Mouse (Mus musculus): ENCODE measurements around the gene Jmjd1c. TPM values are rescaled to one million over a fixed set of nuclear protein-coding genes. Genes with fewer than 3 reads are reported as not detected.

The Jmjd1c gene
- polyA plus RNA-seq, 1 experiment, result 9.6 TPM

GRCm38 (mm10) chr10:67083446-67084166 is 12.3 kb upstream of the Jmjd1c start:
- TF ChIP-seq POLR2A (IDR thresholded peaks at IDR 0.05; ENCODE audit: control insufficient read depth, low read depth, low read length) (no peak), CTCF (IDR thresholded peaks at IDR 0.05; ENCODE audit: control insufficient read depth, insufficient read depth, insufficient replicate concordance, low read depth, low read length) (no peak)
- no peaks in the 10 kb centered on the region for H3K36me3 ChIP-seq (ENCODE audit: control insufficient read depth, insufficient read depth, low read length)
- no peaks in the 10 kb centered on the region for H3K4me1 ChIP-seq (ENCODE audit: control insufficient read depth, insufficient read depth, low read length)
- no peak overlapping the region for H3K27ac ChIP-seq (ENCODE audit: control insufficient read depth, insufficient read depth, low read depth, low read length)
- H3K4me3 ChIP-seq (ENCODE audit: control insufficient read depth, low read depth, low read length), result no peak overlapping the region
- no peaks in the 10 kb centered on the region for H3K27me3 ChIP-seq (ENCODE audit: control insufficient read depth, insufficient read depth, low read length)

- H3K4me3 ChIP-seq (ENCODE audit: control insufficient read depth, low read depth, low read length), result no peak overlapping the region
- no peaks in the 10 kb centered on the region for H3K36me3 ChIP-seq (ENCODE audit: control insufficient read depth, insufficient read depth, low read length)
- H3K27me3 ChIP-seq (ENCODE audit: control insufficient read depth, insufficient read depth, low read length), result no peaks in the 10 kb centered on the region
- no peaks in the 10 kb centered on the region for H3K4me1 ChIP-seq (ENCODE audit: control insufficient read depth, insufficient read depth, low read length)
- TF ChIP-seq POLR2A (IDR thresholded peaks at IDR 0.05; ENCODE audit: control insufficient read depth, low read depth, low read length) (no peak), CTCF (IDR thresholded peaks at IDR 0.05; ENCODE audit: control insufficient read depth, insufficient read depth, insufficient replicate concordance, low read depth, low read length) (no peak)
- no peak overlapping the region for H3K27ac ChIP-seq (ENCODE audit: control insufficient read depth, insufficient read depth, low read depth, low read length)
These were observed 10.8 kb upstream of the Jmjd1c start for GRCm38 (mm10) chr10:67085124-67085523.

GRCm38 (mm10) chr10:67085916-67086315 is 10.0 kb upstream of the Jmjd1c start:
- TF ChIP-seq CTCF (IDR thresholded peaks at IDR 0.05; ENCODE audit: control insufficient read depth, insufficient read depth, insufficient replicate concordance, low read depth, low read length) (no peak), POLR2A (IDR thresholded peaks at IDR 0.05; ENCODE audit: control insufficient read depth, low read depth, low read length) (no peak)
- H3K27ac ChIP-seq (ENCODE audit: control insufficient read depth, insufficient read depth, low read depth, low read length), result no peak overlapping the region
- no peak overlapping the region for H3K4me3 ChIP-seq (ENCODE audit: control insufficient read depth, low read depth, low read length)
- no peaks in the 10 kb centered on the region for H3K36me3 ChIP-seq (ENCODE audit: control insufficient read depth, insufficient read depth, low read length)
- no peaks in the 10 kb centered on the region for H3K4me1 ChIP-seq (ENCODE audit: control insufficient read depth, insufficient read depth, low read length)
- no peaks in the 10 kb centered on the region for H3K27me3 ChIP-seq (ENCODE audit: control insufficient read depth, insufficient read depth, low read length)

- Histone ChIP-seq H3K27ac (ENCODE audit: control insufficient read depth, insufficient read depth, low read depth, low read length) (no peak overlapping the region), H3K4me3 (ENCODE audit: control insufficient read depth, low read depth, low read length) (no peak overlapping the region), H3K36me3 (ENCODE audit: control insufficient read depth, insufficient read depth, low read length) (no peaks in the 10 kb centered on the region), H3K27me3 (ENCODE audit: control insufficient read depth, insufficient read depth, low read length) (no peaks in the 10 kb centered on the region), H3K4me1 (ENCODE audit: control insufficient read depth, insufficient read depth, low read length) (no peaks in the 10 kb centered on the region)
- no peak for TF ChIP-seq POLR2A (IDR thresholded peaks at IDR 0.05; ENCODE audit: control insufficient read depth, low read depth, low read length)
- no peak for TF ChIP-seq CTCF (IDR thresholded peaks at IDR 0.05; ENCODE audit: control insufficient read depth, insufficient read depth, insufficient replicate concordance, low read depth, low read length)
These were observed 8.3 kb upstream of the Jmjd1c start for GRCm38 (mm10) chr10:67087447-67088226.

GRCm38 (mm10) chr10:67090611-67091010 is 5.3 kb upstream of the Jmjd1c start:
- no peak for TF ChIP-seq CTCF (IDR thresholded peaks at IDR 0.05; ENCODE audit: control insufficient read depth, insufficient read depth, insufficient replicate concordance, low read depth, low read length)
- no peak for TF ChIP-seq POLR2A (IDR thresholded peaks at IDR 0.05; ENCODE audit: control insufficient read depth, low read depth, low read length)
- no peaks in the 10 kb centered on the region for H3K4me1 ChIP-seq (ENCODE audit: control insufficient read depth, insufficient read depth, low read length)
- no peak overlapping the region for H3K27ac ChIP-seq (ENCODE audit: control insufficient read depth, insufficient read depth, low read depth, low read length)
- no peak overlapping the region for H3K4me3 ChIP-seq (ENCODE audit: control insufficient read depth, low read depth, low read length)
- no peaks in the 10 kb centered on the region for H3K27me3 ChIP-seq (ENCODE audit: control insufficient read depth, insufficient read depth, low read length)
- H3K36me3 ChIP-seq (ENCODE audit: control insufficient read depth, insufficient read depth, low read length), result no peaks in the 10 kb centered on the region

- Histone ChIP-seq H3K27me3 (ENCODE audit: control insufficient read depth, insufficient read depth, low read length) (no peaks in the 10 kb centered on the region), H3K4me3 (ENCODE audit: control insufficient read depth, low read depth, low read length) (no peak overlapping the region), H3K36me3 (ENCODE audit: control insufficient read depth, insufficient read depth, low read length) (no peaks in the 10 kb centered on the region), H3K27ac (ENCODE audit: control insufficient read depth, insufficient read depth, low read depth, low read length) (no peak overlapping the region), H3K4me1 (ENCODE audit: control insufficient read depth, insufficient read depth, low read length) (peaks cover 9% of the 10 kb centered on the region)
- TF ChIP-seq POLR2A (IDR thresholded peaks at IDR 0.05; ENCODE audit: control insufficient read depth, low read depth, low read length) (no peak), CTCF (IDR thresholded peaks at IDR 0.05; ENCODE audit: control insufficient read depth, insufficient read depth, insufficient replicate concordance, low read depth, low read length) (no peak)
These were observed 1.0 kb upstream of the Jmjd1c start for GRCm38 (mm10) chr10:67094922-67095321.

- Histone ChIP-seq H3K4me3 (ENCODE audit: control insufficient read depth, low read depth, low read length) (peak within 1 kb of the TSS; percentile 92), H3K27ac (ENCODE audit: control insufficient read depth, insufficient read depth, low read depth, low read length) (peak within 1 kb of the TSS; percentile 79), H3K27me3 (ENCODE audit: control insufficient read depth, insufficient read depth, low read length) (no peaks in the 10 kb centered on the region), H3K36me3 (ENCODE audit: control insufficient read depth, insufficient read depth, low read length) (no peaks in the 10 kb centered on the region), H3K4me1 (ENCODE audit: control insufficient read depth, insufficient read depth, low read length) (peaks cover 9% of the 10 kb centered on the region)
- TF ChIP-seq POLR2A (IDR thresholded peaks at IDR 0.05; ENCODE audit: control insufficient read depth, low read depth, low read length) (no peak), CTCF (IDR thresholded peaks at IDR 0.05; ENCODE audit: control insufficient read depth, insufficient read depth, insufficient replicate concordance, low read depth, low read length) (no peak)
These were observed 904 bp downstream of the Jmjd1c start, which contains the start of gene Reep3 for GRCm38 (mm10) chr10:67096621-67097436. Gene Reep3 (minus strand): TSS chr10:67096945.
